Mouse (Mus musculus): ENCODE measurements around the gene Camsap2. TPM values are rescaled to one million over a fixed set of nuclear protein-coding genes. Genes with fewer than 3 reads are reported as not detected.
A peak's percentile ranks its signal among the peaks of the same experiment; 100 is the strongest.

Gene Camsap2
- total and polyA plus RNA-seq, 3 experiments = 7.6 to 38.3 (median 10.7) TPM

GRCm38 (mm10) chr1:136253472-136253871, 92.4 kb downstream of the Camsap2 start:
- no peaks in the 10 kb centered on the region for H3K79me2 ChIP-seq (ENCODE audit: control insufficient read depth, insufficient read depth, low read length, poor library complexity)
- TF ChIP-seq RAD21 (IDR thresholded peaks at IDR 0.05; ENCODE audit: low read depth, low read length) (no peak), HCFC1 (IDR thresholded peaks at IDR 0.05; ENCODE audit: low read depth, low read length) (no peak), SMC3 (IDR thresholded peaks at IDR 0.05; ENCODE audit: low read depth, low read length) (no peak), KAT2A (conservative IDR thresholded peaks at IDR 0.05; ENCODE audit: low read depth, low read length) (no peak), EP300 (IDR thresholded peaks at IDR 0.05; ENCODE audit: low read depth in 1 of 2, low read length in 2 of 2) (no peak), E2F4 (IDR thresholded peaks at IDR 0.05; ENCODE audit: borderline replicate concordance, low read depth, low read length) (no peak), BHLHE40 (IDR thresholded peaks at IDR 0.05; ENCODE audit: borderline replicate concordance, low read depth, low read length) (no peak), TBP (IDR thresholded peaks at IDR 0.05; ENCODE audit: low read depth, low read length) (no peak), CHD2 (IDR thresholded peaks at IDR 0.05; ENCODE audit: low read length) (no peak), ZMIZ1 (IDR thresholded peaks at IDR 0.05; ENCODE audit: low read depth, low read length) (no peak)
- no peak overlapping the region for H3K27ac ChIP-seq (ENCODE audit: control insufficient read depth, low read depth, low read length)
- peak; percentile 27 for DNase-seq (ENCODE audit: low read depth, low spot score)
- peaks cover 9 to 21% of the 10 kb centered on the region in 2 experiments for H3K4me1 ChIP-seq (ENCODE audit: control insufficient read depth in 1 of 2, insufficient read depth in 2 of 2, low read length in 2 of 2)
- H3K9me3 ChIP-seq (replicated peaks; ENCODE audit: insufficient read depth, low read length) = no peaks in the 10 kb centered on the region
- no peak overlapping the region for H3K4me3 ChIP-seq (ENCODE audit: control insufficient read depth in 1 of 2, insufficient read depth in 1 of 2, low read depth in 2 of 2, low read length in 2 of 2)
- no peak overlapping the region for H3K9ac ChIP-seq (ENCODE audit: control insufficient read depth, low read depth, low read length, poor library complexity, severe bottlenecking)
- peaks cover 0 to 15% of the 10 kb centered on the region in 2 experiments; a peak in 2 of 4 replicates for H3K36me3 ChIP-seq (ENCODE audit: control insufficient read depth in 1 of 2, insufficient read depth in 2 of 2, low read length in 2 of 2)
- H3K27me3 ChIP-seq (ENCODE audit: control insufficient read depth in 1 of 2, insufficient read depth in 2 of 2, low read length in 2 of 2) = no peaks in the 10 kb centered on the region

GRCm38 (mm10) chr1:136249662-136250061, 96.2 kb downstream of the Camsap2 start:
- peaks cover 0 to 5% of the 10 kb centered on the region in 2 experiments; a peak in 2 of 4 replicates for H3K36me3 ChIP-seq (ENCODE audit: control insufficient read depth in 1 of 2, insufficient read depth in 2 of 2, low read length in 2 of 2)
- H3K9me3 ChIP-seq (replicated peaks; ENCODE audit: insufficient read depth, low read length) = no peaks in the 10 kb centered on the region
- no peaks in the 10 kb centered on the region for H3K79me2 ChIP-seq (ENCODE audit: control insufficient read depth, insufficient read depth, low read length, poor library complexity)
- no peak overlapping the region for H3K9ac ChIP-seq (ENCODE audit: control insufficient read depth, low read depth, low read length, poor library complexity, severe bottlenecking)
- no peak overlapping the region for H3K4me3 ChIP-seq (ENCODE audit: control insufficient read depth in 1 of 2, insufficient read depth in 1 of 2, low read depth in 2 of 2, low read length in 2 of 2)
- H3K4me1 ChIP-seq (ENCODE audit: control insufficient read depth in 1 of 2, insufficient read depth in 2 of 2, low read length in 2 of 2) = peaks cover 5 to 13% of the 10 kb centered on the region in 2 experiments
- no peak for TF ChIP-seq MXI1 (IDR thresholded peaks at IDR 0.05; ENCODE audit: low read depth, low read length)
- H3K27me3 ChIP-seq (ENCODE audit: control insufficient read depth in 1 of 2, insufficient read depth in 2 of 2, low read length in 2 of 2) = no peaks in the 10 kb centered on the region
- DNase-seq (ENCODE audit: low read depth, low spot score) = peak; percentile 67
- no peak overlapping the region for H3K27ac ChIP-seq (ENCODE audit: control insufficient read depth, low read depth, low read length)

GRCm38 (mm10) chr1:136247393-136247792, 98.5 kb downstream of the Camsap2 start:
- Histone ChIP-seq H3K27me3 (ENCODE audit: control insufficient read depth in 1 of 2, insufficient read depth in 2 of 2, low read length in 2 of 2) (no peaks in the 10 kb centered on the region), H3K27ac (ENCODE audit: control insufficient read depth, low read depth, low read length) (no peak overlapping the region), H3K79me2 (ENCODE audit: control insufficient read depth, insufficient read depth, low read length, poor library complexity) (no peaks in the 10 kb centered on the region), H3K9ac (ENCODE audit: control insufficient read depth, low read depth, low read length, poor library complexity, severe bottlenecking) (no peak overlapping the region), H3K9me3 (replicated peaks; ENCODE audit: insufficient read depth, low read length) (no peaks in the 10 kb centered on the region), H3K4me1 (ENCODE audit: control insufficient read depth in 1 of 2, insufficient read depth in 2 of 2, low read length in 2 of 2) (peaks cover 0 to 14% of the 10 kb centered on the region in 2 experiments; a peak in 2 of 4 replicates), H3K4me3 (ENCODE audit: control insufficient read depth in 1 of 2, insufficient read depth in 1 of 2, low read depth in 2 of 2, low read length in 2 of 2) (no peak overlapping the region), H3K36me3 (ENCODE audit: control insufficient read depth in 1 of 2, insufficient read depth in 2 of 2, low read length in 2 of 2) (peaks cover 0 to 3% of the 10 kb centered on the region in 2 experiments; a peak in 2 of 4 replicates)
- DNase-seq (ENCODE audit: low read depth, low spot score) = no peak
- TF ChIP-seq TBP (IDR thresholded peaks at IDR 0.05; ENCODE audit: low read depth, low read length) (no peak), ETS1 (IDR thresholded peaks at IDR 0.05; ENCODE audit: low read depth, low read length) (no peak), POLR2A (IDR thresholded peaks at IDR 0.05; ENCODE audit: control insufficient read depth in 1 of 2, insufficient read depth in 1 of 2, low read depth in 1 of 2, low read length in 2 of 2, poor library complexity in 1 of 2) (no peak), CHD2 (IDR thresholded peaks at IDR 0.05; ENCODE audit: low read length) (no peak), RCOR1 (IDR thresholded peaks at IDR 0.05; ENCODE audit: low read depth, low read length) (no peak), HCFC1 (IDR thresholded peaks at IDR 0.05; ENCODE audit: low read depth, low read length) (no peak), BHLHE40 (IDR thresholded peaks at IDR 0.05; ENCODE audit: borderline replicate concordance, low read depth, low read length) (no peak), MEF2A (IDR thresholded peaks at IDR 0.05; ENCODE audit: extremely low read depth, insufficient replicate concordance, low read depth, low read length, poor library complexity, severe bottlenecking) (no peak), KAT2A (conservative IDR thresholded peaks at IDR 0.05; ENCODE audit: low read depth, low read length) (no peak), EP300 (IDR thresholded peaks at IDR 0.05; ENCODE audit: low read depth in 1 of 2, low read length in 2 of 2) (no peak), RAD21 (IDR thresholded peaks at IDR 0.05; ENCODE audit: low read depth, low read length) (no peak)

Data from MEL (cell line).